Mouse (Mus musculus) CH12.LX (cell line): ENCODE results near the gene B4galt3. TPM values are rescaled to one million over a fixed set of nuclear protein-coding genes. Genes with fewer than 3 reads are reported as not detected.

ENCODE experiments used
- DNase-seq: peaks from one replicate; pipeline ENCODE4 v3.0.0-alpha.2; 2013; ENCODE audit errors: extremely low read depth
- H3K27ac ChIP-seq: 2 replicates; pipeline ENCODE4 v1.5.1; 2012; ENCODE audit warnings: low read depth, mild to moderate bottlenecking, control low read depth, moderate library complexity; ENCODE audit not compliant: insufficient read depth
- H3K27me3 ChIP-seq: replicated peaks from 2 replicates; pipeline ENCODE3; 2012; ENCODE audit warnings: inconsistent platforms
- H3K36me3 ChIP-seq, 2 experiments: replicated peaks in 1 of 2; 2 replicates each; pipeline versions ENCODE3 to v1.6.1; 2012; ENCODE audit warnings: inconsistent platforms in 1 of 2, low read length in 1 of 2, mild to moderate bottlenecking in 1 of 2, mixed read lengths in 1 of 2, moderate library complexity in 1 of 2; ENCODE audit not compliant: control insufficient read depth in 1 of 2, insufficient read depth in 1 of 2
- H3K4me1 ChIP-seq, 2 experiments: 2 replicates each; pipeline ENCODE4 v1.6.1; 2012; ENCODE audit warnings: inconsistent platforms in 1 of 2, moderate library complexity in 1 of 2; ENCODE audit not compliant: insufficient read depth in 2 of 2, control insufficient read depth in 1 of 2
- H3K4me2 ChIP-seq: 2 replicates; pipeline ENCODE4 v1.6.1; 2012; ENCODE audit warnings: low read depth, mild to moderate bottlenecking, control low read depth; ENCODE audit not compliant: poor library complexity, insufficient read depth, severe bottlenecking
- H3K4me3 ChIP-seq, 3 experiments: fragments of 150-350 bp in 1 of 3; sonication (generic) in 1 of 3; replicated peaks in 1 of 3; 2 replicates each; pipeline versions ENCODE3 to v1.5.1; 2011 to 2012; ENCODE audit warnings: low read depth in 2 of 3, low read length in 2 of 3, mild to moderate bottlenecking in 2 of 3, moderate library complexity in 2 of 3, control low read depth in 1 of 3, improper control_type of control experiment in 1 of 3, inconsistent platforms in 1 of 3, mixed read lengths in 1 of 3; ENCODE audit not compliant: poor library complexity in 1 of 3
- H3K79me2 ChIP-seq: replicated peaks from 2 replicates; pipeline ENCODE4 v1.6.1; 2012; ENCODE audit warnings: mild to moderate bottlenecking, moderate library complexity; ENCODE audit not compliant: control insufficient read depth, poor library complexity, insufficient read depth, severe bottlenecking; ENCODE audit errors: extremely low read depth
- H3K9ac ChIP-seq: 2 replicates; pipeline ENCODE4 v1.6.1; 2012; ENCODE audit warnings: low read depth, mild to moderate bottlenecking, control low read depth, moderate library complexity; ENCODE audit not compliant: insufficient read depth
- H3K9me3 ChIP-seq: replicated peaks from 2 replicates; pipeline ENCODE3; 2012; ENCODE audit warnings: low read length, inconsistent platforms, mixed read lengths
- BHLHE40 ChIP-seq: IDR thresholded peaks from 2 replicates; pipeline ENCODE4 v1.6.1; 2011; ENCODE audit warnings: mild to moderate bottlenecking, low read depth, low read length, improper control_type of control experiment
- CHD1 ChIP-seq: IDR thresholded peaks from 2 replicates; pipeline ENCODE4 v1.6.1; 2012; ENCODE audit warnings: low read depth, low read length, improper control_type of control experiment, inconsistent platforms
- CHD2 ChIP-seq: IDR thresholded peaks from 2 replicates; pipeline ENCODE4 v1.6.1; 2011; ENCODE audit warnings: low read length, improper control_type of control experiment
- CTCF ChIP-seq, 2 experiments: IDR thresholded peaks in 1 of 2; conservative IDR thresholded peaks in 1 of 2; 2 replicates each; pipeline ENCODE4 v1.5.1; 2011 to 2012; ENCODE audit warnings: low read depth in 2 of 2, low read length in 2 of 2, improper control_type of control experiment in 1 of 2, inconsistent platforms in 1 of 2, mild to moderate bottlenecking in 1 of 2, moderate library complexity in 1 of 2
- E2F4 ChIP-seq: IDR thresholded peaks from 2 replicates; pipeline ENCODE4 v1.6.1; 2011; ENCODE audit warnings: low read depth, low read length, improper control_type of control experiment; ENCODE audit not compliant: insufficient replicate concordance
- ELF1 ChIP-seq: IDR thresholded peaks from 2 replicates; pipeline ENCODE4 v1.6.1; 2014; ENCODE audit warnings: low read depth, mild to moderate bottlenecking, inconsistent platforms, low read length, improper control_type of control experiment
- EP300 ChIP-seq: IDR thresholded peaks from 2 replicates; pipeline ENCODE4 v1.6.1; 2011; ENCODE audit warnings: low read length, improper control_type of control experiment
- ETS1 ChIP-seq: conservative IDR thresholded peaks from 2 replicates; pipeline ENCODE4 v1.6.1; 2012; ENCODE audit warnings: low read depth, mild to moderate bottlenecking, inconsistent platforms, low read length, improper control_type of control experiment, moderate library complexity
- GABPA ChIP-seq: IDR thresholded peaks from 2 replicates; pipeline ENCODE4 v1.6.1; 2012; ENCODE audit warnings: low read depth, low read length, improper control_type of control experiment, inconsistent platforms; ENCODE audit not compliant: insufficient replicate concordance
- HCFC1 ChIP-seq: IDR thresholded peaks from 2 replicates; pipeline ENCODE4 v1.6.1; 2012; ENCODE audit warnings: low read depth, mild to moderate bottlenecking, inconsistent platforms, low read length, improper control_type of control experiment
- IRF4 ChIP-seq: IDR thresholded peaks from 2 replicates; pipeline ENCODE4 v1.6.1; 2014; ENCODE audit warnings: low read depth, mild to moderate bottlenecking, inconsistent platforms, low read length, improper control_type of control experiment
- JUN ChIP-seq: IDR thresholded peaks from 2 replicates; pipeline ENCODE4 v1.6.1; 2011; ENCODE audit warnings: low read depth, mild to moderate bottlenecking, low read length, improper control_type of control experiment, moderate library complexity; ENCODE audit not compliant: insufficient read depth
- JUND ChIP-seq: conservative IDR thresholded peaks from 2 replicates; pipeline ENCODE4 v1.6.1; 2011; ENCODE audit warnings: low read depth, low read length, improper control_type of control experiment
- KAT2A ChIP-seq: IDR thresholded peaks from 2 replicates; pipeline ENCODE4 v1.6.1; 2012; ENCODE audit warnings: low read length, improper control_type of control experiment, inconsistent platforms; ENCODE audit not compliant: insufficient replicate concordance
- MAFK ChIP-seq: IDR thresholded peaks from 2 replicates; pipeline ENCODE4 v1.6.1; 2011; ENCODE audit warnings: low read length, improper control_type of control experiment; ENCODE audit not compliant: insufficient replicate concordance
- MAX ChIP-seq: IDR thresholded peaks from 2 replicates; pipeline ENCODE4 v1.6.1; 2011; ENCODE audit warnings: low read length, improper control_type of control experiment
- MAZ ChIP-seq: IDR thresholded peaks from 2 replicates; pipeline ENCODE4 v1.6.1; 2012; ENCODE audit warnings: low read depth, mild to moderate bottlenecking, inconsistent platforms, low read length, improper control_type of control experiment, moderate library complexity
- MEF2A ChIP-seq: IDR thresholded peaks from 2 replicates; pipeline ENCODE4 v1.6.1; 2014; ENCODE audit warnings: low read depth, mild to moderate bottlenecking, inconsistent platforms, low read length, improper control_type of control experiment, borderline replicate concordance
- MXI1 ChIP-seq: IDR thresholded peaks from 2 replicates; pipeline ENCODE4 v1.6.1; 2011; ENCODE audit warnings: mild to moderate bottlenecking, low read depth, low read length, improper control_type of control experiment
- MYC ChIP-seq: IDR thresholded peaks from 2 replicates; pipeline ENCODE4 v1.6.1; 2011; ENCODE audit warnings: low read depth, mild to moderate bottlenecking, improper control_type of control experiment, low read length
- NELFE ChIP-seq: IDR thresholded peaks from 2 replicates; pipeline ENCODE4 v1.6.1; 2011; ENCODE audit warnings: low read depth, low read length, improper control_type of control experiment
- NRF1 ChIP-seq: IDR thresholded peaks from 2 replicates; pipeline ENCODE4 v1.6.1; 2014; ENCODE audit warnings: low read depth, mild to moderate bottlenecking, inconsistent platforms, low read length, improper control_type of control experiment, moderate library complexity
- PAX5 ChIP-seq: IDR thresholded peaks from 2 replicates; pipeline ENCODE4 v1.6.1; 2012; ENCODE audit warnings: low read length, inconsistent platforms, mixed read lengths
- POLR2A ChIP-seq: IDR thresholded peaks from 2 replicates; pipeline ENCODE4 v1.6.1; 2011; ENCODE audit warnings: low read depth, mild to moderate bottlenecking, improper control_type of control experiment, low read length
- POLR2AphosphoS2 ChIP-seq: IDR thresholded peaks from 2 replicates; pipeline ENCODE4 v1.6.1; 2011; ENCODE audit warnings: low read depth, low read length, improper control_type of control experiment
- RAD21 ChIP-seq: IDR thresholded peaks from 2 replicates; pipeline ENCODE4 v1.6.1; 2011; ENCODE audit warnings: low read depth, mild to moderate bottlenecking, low read length, improper control_type of control experiment, moderate library complexity
- RCOR1 ChIP-seq: conservative IDR thresholded peaks from 2 replicates; pipeline ENCODE4 v1.6.1; 2012; ENCODE audit warnings: low read depth, mild to moderate bottlenecking, inconsistent platforms, low read length, improper control_type of control experiment
- SIN3A ChIP-seq: IDR thresholded peaks from 2 replicates; pipeline ENCODE4 v1.6.1; 2012; ENCODE audit warnings: low read length, improper control_type of control experiment, inconsistent platforms
- SMC3 ChIP-seq: IDR thresholded peaks from 2 replicates; pipeline ENCODE4 v1.6.1; 2011; ENCODE audit warnings: low read depth, low read length, improper control_type of control experiment
- TBP ChIP-seq: conservative IDR thresholded peaks from 2 replicates; pipeline ENCODE4 v1.6.1; 2011; ENCODE audit warnings: low read depth, low read length, improper control_type of control experiment
- TCF12 ChIP-seq: IDR thresholded peaks from 2 replicates; pipeline ENCODE4 v1.6.1; 2014; ENCODE audit warnings: low read depth, mild to moderate bottlenecking, inconsistent platforms, low read length, improper control_type of control experiment
- UBTF ChIP-seq: IDR thresholded peaks from 2 replicates; pipeline ENCODE4 v1.6.1; 2012; ENCODE audit warnings: low read depth, mild to moderate bottlenecking, inconsistent platforms, low read length, improper control_type of control experiment, moderate library complexity
- USF1 ChIP-seq: IDR thresholded peaks from 2 replicates; pipeline ENCODE4 v1.6.1; 2014; ENCODE audit warnings: low read depth, mild to moderate bottlenecking, inconsistent platforms, low read length, improper control_type of control experiment
- USF2 ChIP-seq: conservative IDR thresholded peaks from 2 replicates; pipeline ENCODE4 v1.6.1; 2011; ENCODE audit warnings: low read depth, low read length, improper control_type of control experiment
- ZC3H11A ChIP-seq: IDR thresholded peaks from 2 replicates; pipeline ENCODE4 v1.6.1; 2012; ENCODE audit warnings: low read depth, mild to moderate bottlenecking, inconsistent platforms, low read length, improper control_type of control experiment
- ZKSCAN1 ChIP-seq: IDR thresholded peaks from 2 replicates; pipeline ENCODE4 v1.6.1; 2012; ENCODE audit warnings: low read depth, inconsistent platforms, low read length, improper control_type of control experiment, borderline replicate concordance
- ZMIZ1 ChIP-seq: IDR thresholded peaks from 2 replicates; pipeline ENCODE4 v1.6.1; 2012; ENCODE audit warnings: low read depth, mild to moderate bottlenecking, inconsistent platforms, low read length, improper control_type of control experiment
- ZNF384 ChIP-seq: IDR thresholded peaks from 2 replicates; pipeline ENCODE4 v1.6.1; 2012; ENCODE audit warnings: low read depth, low read length, improper control_type of control experiment, inconsistent platforms
- dilution Hi-C: fragments of 300-500 bp; cut with MboI; formaldehyde crosslinking; loops from 2 replicates; pipeline ENCODE4 v1.14.3; 2020; ENCODE audit warnings: low sequenced_read_pairs; ENCODE audit not compliant: extremely low pct_unique_long_range_greater_than_20kb, extremely low pct_ligation_motif_present
- in situ Hi-C: fragments of 300-500 bp; cut with MboI; formaldehyde crosslinking; loops from 3 replicates; pipeline ENCODE4 v1.14.3; 2019; ENCODE audit warnings: low sequenced_read_pairs, low pct_ligation_motif_present, low pct_unique_long_range_greater_than_20kb, mixed read lengths
- polyA plus RNA-seq: library from polyadenylated mRNA; unstranded; fragments of >175 nt; gene quantifications from 2 replicates; pipeline ENCODE4 v1.2.1, GENCODE M21; 2012; ENCODE audit warnings: low read depth; ENCODE audit not compliant: insufficient read length
- total RNA-seq, 2 experiments: library from RNA; depleted of rRNA; stranded (reverse); fragments of 300-350 nt in 1 of 2; fragments of >200 nt in 1 of 2; gene quantifications; 2 replicates each; pipeline ENCODE4 v1.2.3; 2012 to 2014

Gene B4galt3
- total and polyA plus RNA-seq, 3 experiments = 19.3 to 27.8 (median 23.1) TPM

DNA sequence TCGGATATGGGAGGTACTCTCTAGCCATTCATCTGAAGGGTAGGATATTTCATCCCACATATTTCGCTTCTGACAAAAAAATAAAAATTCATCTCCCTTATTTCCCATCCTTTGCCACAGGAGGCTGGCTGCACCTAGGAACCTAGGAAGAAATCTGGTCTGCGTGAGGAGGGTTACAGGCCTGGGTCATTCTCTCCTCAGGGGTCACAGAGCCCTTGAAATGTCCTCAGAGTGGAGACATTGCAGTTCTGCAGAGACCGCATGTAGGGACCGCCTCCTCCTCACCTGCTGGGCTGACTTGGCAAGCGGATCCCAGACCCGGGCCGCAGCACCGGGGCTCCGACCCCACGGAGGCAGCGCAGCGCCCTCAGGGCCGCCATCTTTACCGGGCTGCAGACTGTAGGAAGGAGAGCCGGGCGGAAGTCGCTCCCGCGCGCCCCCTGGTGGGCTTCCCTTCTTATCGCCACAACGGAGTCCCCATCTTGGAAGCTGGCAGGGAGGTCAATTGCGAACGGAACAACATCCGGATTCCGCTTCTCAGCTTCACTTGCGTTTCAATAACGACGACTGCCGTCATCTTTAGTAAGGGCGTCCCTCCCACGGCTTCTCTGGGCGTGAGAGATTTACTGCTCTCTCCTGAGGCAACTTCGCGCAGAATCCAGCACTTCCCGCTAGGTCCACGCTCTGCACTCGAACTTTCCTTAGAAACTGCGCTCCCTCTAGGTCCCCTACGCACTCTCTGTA, 23.2 kb upstream of the B4galt3 start:
- peak overlapping the region; percentile 54 for H3K27ac ChIP-seq
- dilution Hi-C loops (no loop called here), in situ Hi-C loops (no loop called here)
- H3K9me3 ChIP-seq = no peaks in the 10 kb centered on the region
- peak; percentile 98 for DNase-seq
- peak; percentile 95 for TF ChIP-seq ELF1
- no peak for TF ChIP-seq PAX5
- no peak for TF ChIP-seq ZC3H11A
- TF ChIP-seq RCOR1 = peak; percentile 96
- no peak for TF ChIP-seq ETS1
- peak; percentile 58 for TF ChIP-seq CHD2
- peak; percentile 78; the same call in 1 of the 2 replicates for TF ChIP-seq GABPA
- TF ChIP-seq EP300 = no peak
- 0 out of 2 replicates have a peak, but pooled peaks have one; percentile 31 for TF ChIP-seq JUND
- TF ChIP-seq MAZ = peak; percentile 80; the same call in 1 of the 2 replicates
- peak; percentile 86 for TF ChIP-seq NRF1
- peak; percentile 71; the same call in 1 of the 2 replicates for TF ChIP-seq MYC
- TF ChIP-seq POLR2A = peak; percentile 93
- peak; percentile 71; the same call in 1 of the 2 replicates for TF ChIP-seq MEF2A
- TF ChIP-seq CHD1 = no peak
- peak; percentile 98 for TF ChIP-seq KAT2A
- TF ChIP-seq SMC3 = peak; percentile 35
- peak; percentile 82 for TF ChIP-seq TBP
- 0 out of 2 replicates have a peak, but pooled peaks have one; percentile 22 for TF ChIP-seq BHLHE40
- peak; percentile 92 for TF ChIP-seq NELFE
- no peak for TF ChIP-seq ZNF384
- peak; percentile 73 for TF ChIP-seq IRF4
- TF ChIP-seq ZMIZ1 = no peak; the same call in 1 of the 2 replicates
- TF ChIP-seq ZKSCAN1 = no peak
- peak; percentile 94 for TF ChIP-seq SIN3A
- peak; percentile 97 for TF ChIP-seq HCFC1
- peak; percentile 65; the same call in 1 of the 2 replicates for TF ChIP-seq E2F4
- TF ChIP-seq USF1 = no peak
- peak; percentile 94 for TF ChIP-seq TCF12
- no peak for TF ChIP-seq MAFK
- no peak for TF ChIP-seq POLR2AphosphoS2
- TF ChIP-seq UBTF = no peak
- TF ChIP-seq RAD21 = no peak
- TF ChIP-seq MAX = peak; percentile 41; the same call in 1 of the 2 replicates
- peak; percentile 71 for TF ChIP-seq MXI1
- peak; percentile 52 to 88; a peak in 3 of 4 replicates for TF ChIP-seq CTCF (conservative IDR thresholded peaks at IDR 0.05 in 1 of 2, IDR thresholded peaks at IDR 0.05 in 1 of 2; ENCODE audit: low read depth in 2 of 2, low read length in 2 of 2)
- no peak for TF ChIP-seq USF2
- TF ChIP-seq JUN = no peak
- peaks cover 26 to 35% of the 10 kb centered on the region in 2 experiments for H3K36me3 ChIP-seq
- H3K4me1 ChIP-seq = peaks cover 14 to 51% of the 10 kb centered on the region in 2 experiments
- H3K9ac ChIP-seq = peak overlapping the region; percentile 97
- H3K4me2 ChIP-seq = peak overlapping the region; percentile 98
- H3K79me2 ChIP-seq = peaks cover 20% of the 10 kb centered on the region
- no peaks in the 10 kb centered on the region for H3K27me3 ChIP-seq
- peak overlapping the region; percentile 63 to 93 (median 72) for H3K4me3 ChIP-seq
